In the genomic region with DNA sequence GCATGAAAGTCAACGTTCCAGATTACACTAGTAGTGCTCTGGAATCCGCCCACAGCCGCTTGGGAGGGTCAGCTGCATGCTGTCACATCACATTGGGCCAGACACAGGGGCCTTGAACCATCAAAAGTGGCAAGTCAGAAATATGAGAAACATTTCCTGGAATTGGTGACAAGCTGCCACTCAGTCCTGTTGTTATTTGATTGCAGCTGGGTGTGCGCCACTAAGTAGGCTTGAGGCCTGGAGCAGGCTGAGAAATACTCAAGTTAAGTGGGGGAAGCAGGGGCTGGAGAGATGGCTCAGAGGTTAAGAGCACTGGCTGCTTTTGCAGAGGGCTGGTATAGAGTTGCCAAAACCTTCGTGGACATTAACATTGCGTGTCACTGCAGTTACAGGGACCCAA, we compare ENCODE assay signal across 10 mouse cellular contexts.
"Had no signal": no experiment of that assay in that cellular context is flagged by ENCODE, and none has a peak within 500 bp of the region (broad histone marks: within the 10 kb centered on the region; RNA-seq: fewer than 3 reads in every experiment).

No protein-coding gene starts in this region.

- H3K27me3 ChIP-seq: liver, embryonic 15.5 days; midbrain, embryonic 13.5 days had no signal

- H3K4me1 ChIP-seq: liver, embryonic 15.5 days had no signal

- ATAC-seq: midbrain, embryonic 13.5 days had no signal

- H3K9me3 ChIP-seq: limb, embryonic 10.5 days; liver, embryonic 15.5 days; midbrain, embryonic 13.5 days had no signal

- H3K4me3 ChIP-seq: left cerebral cortex, adult 2 months; limb, embryonic 10.5 days; liver, embryonic 15.5 days; midbrain, embryonic 13.5 days had no signal

- DNase-seq: kidney, adult 11 months; kidney, postnatal 14 days; right cerebral cortex, adult 18-20 months; right cerebral cortex, postnatal 25 days; thymus, postnatal 36 days had no signal

- H3K4me2 ChIP-seq: liver, embryonic 11.5 days; liver, embryonic 15.5 days; midbrain, embryonic 13.5 days had no signal

- H3K36me3 ChIP-seq: limb, embryonic 10.5 days; liver, embryonic 15.5 days; midbrain, embryonic 13.5 days had no signal

- H3K27ac ChIP-seq: left cerebral cortex, adult 2 months; limb, embryonic 10.5 days; liver, embryonic 15.5 days; midbrain, embryonic 13.5 days had no signal

- H3K9ac ChIP-seq: liver, embryonic 15.5 days; midbrain, embryonic 13.5 days had no signal
